Mouse (Mus musculus): ENCODE results near the gene Dlgap4.

DNA sequence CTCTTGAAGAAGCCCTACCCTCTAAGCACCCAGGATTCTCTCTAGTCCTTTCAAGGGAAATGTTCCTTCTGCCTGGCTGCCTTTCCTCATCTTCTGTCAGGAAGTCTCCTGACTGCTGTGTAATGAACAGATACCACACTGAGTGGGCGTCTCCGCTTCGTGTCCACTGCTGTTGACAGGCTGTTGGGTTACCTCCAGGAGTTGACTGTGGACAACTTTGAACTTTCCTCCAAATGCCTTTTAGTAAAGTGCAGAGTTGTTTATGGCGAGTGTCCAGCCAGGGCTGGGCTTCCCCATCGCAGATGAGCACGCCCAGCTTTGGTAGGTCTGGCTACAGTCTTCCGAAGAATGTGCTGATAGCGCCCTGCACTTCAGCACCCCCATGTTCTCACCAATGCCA is 13.0 kb downstream of the Dlgap4 start:
- TF ChIP-seq MAZ (IDR thresholded peaks at IDR 0.05; ENCODE audit: low read depth, low read length) (no peak), TBP (conservative IDR thresholded peaks at IDR 0.05; ENCODE audit: low read depth, low read length) (no peak), ZC3H11A (IDR thresholded peaks at IDR 0.05; ENCODE audit: low read depth, low read length) (no peak), CHD2 (IDR thresholded peaks at IDR 0.05; ENCODE audit: low read length) (no peak), ZMIZ1 (IDR thresholded peaks at IDR 0.05; ENCODE audit: low read depth, low read length) (no peak), CTCF (conservative IDR thresholded peaks at IDR 0.05 in 1 of 2, IDR thresholded peaks at IDR 0.05 in 1 of 2; ENCODE audit: low read depth in 2 of 2, low read length in 2 of 2) (no peak), POLR2A (IDR thresholded peaks at IDR 0.05; ENCODE audit: low read depth, low read length) (no peak), SIN3A (IDR thresholded peaks at IDR 0.05; ENCODE audit: low read length) (no peak), POLR2AphosphoS2 (IDR thresholded peaks at IDR 0.05; ENCODE audit: low read depth, low read length) (no peak), ETS1 (conservative IDR thresholded peaks at IDR 0.05; ENCODE audit: low read depth, low read length) (no peak)
